Mouse (Mus musculus) limb, embryonic 11.5 days (tissue): ENCODE measurements around the gene Dynlt1c. TPM values are rescaled to one million over a fixed set of nuclear protein-coding genes. Genes with fewer than 3 reads are reported as not detected.
"Not testable (repeated sequence)": the region's sequence is repeated elsewhere in the genome, so short reads cannot be mapped to it uniquely, and the experiment has no call there.

Experiments
- ATAC-seq: fragments of 200-750 bp; cut with Nextera tagmentation; 2 replicates; pipeline ENCODE4 v1.8.0; 2017; ENCODE audit warnings: low read depth; ENCODE audit not compliant: insufficient number of reproducible peaks, low FRiP score, low TSS enrichment
- DNase-seq: peaks from one replicate; pipeline ENCODE4 v3.0.0-alpha.2; 2015; ENCODE audit warnings: low spot score
- H3K27ac ChIP-seq: fragments of 300-500 bp; sonication (generic); replicated peaks from 2 replicates; pipeline ENCODE4 v1.5.1; 2014; ENCODE audit warnings: low read depth, mild to moderate bottlenecking, low read length
- H3K27me3 ChIP-seq: fragments of 300-500 bp; sonication (generic); 2 replicates; pipeline ENCODE4 v1.6.1; 2014; ENCODE audit warnings: mild to moderate bottlenecking, low read length, mixed read lengths; ENCODE audit not compliant: control insufficient read depth, insufficient read depth
- H3K36me3 ChIP-seq: fragments of 300-500 bp; sonication (generic); 2 replicates; pipeline ENCODE4 v1.6.1; 2014; ENCODE audit warnings: mild to moderate bottlenecking, low read length, moderate library complexity, mixed read lengths; ENCODE audit not compliant: control insufficient read depth, insufficient read depth
- H3K4me1 ChIP-seq: fragments of 300-500 bp; sonication (generic); 2 replicates; pipeline ENCODE4 v1.6.1; 2014; ENCODE audit warnings: low read length, mixed read lengths; ENCODE audit not compliant: control insufficient read depth, insufficient read depth
- H3K4me2 ChIP-seq: fragments of 300-500 bp; sonication (generic); 2 replicates; pipeline ENCODE4 v1.6.1; 2014; ENCODE audit warnings: low read depth, mild to moderate bottlenecking, moderate library complexity; ENCODE audit not compliant: severe bottlenecking
- H3K4me3 ChIP-seq: fragments of 300-500 bp; sonication (generic); 2 replicates; pipeline ENCODE4 v1.5.1; 2014; ENCODE audit warnings: low read depth, low read length
- H3K9ac ChIP-seq: fragments of 300-500 bp; sonication (generic); 2 replicates; pipeline ENCODE4 v1.6.1; 2014; ENCODE audit warnings: mild to moderate bottlenecking, low read length
- H3K9me3 ChIP-seq: fragments of 300-500 bp; sonication (generic); 2 replicates; pipeline ENCODE4 v1.6.1; 2016; ENCODE audit warnings: low read length; ENCODE audit not compliant: control insufficient read depth
- WGBS: fragments of 180-500 bp; shearing (Covaris S2); extraction: QIAGEN DNeasy Blood & Tissue Kit; methylation state at CpG from one replicate; pipeline ENCODE4 v1.1.7; 2014; 5-methylcytosine and 5-hydroxymethylcytosine counted together
- polyA plus RNA-seq: library from polyadenylated mRNA; unstranded; fragments of >200 nt; fragmentation: Nextera tagmentation; extraction: Ambion mirVana; gene quantifications from 2 replicates; pipeline ENCODE4 v1.2.1, GENCODE M21; 2014

Dynlt1c gene
- polyA plus RNA-seq, 1 experiment from 2014 or later = 31.4 TPM

DNA sequence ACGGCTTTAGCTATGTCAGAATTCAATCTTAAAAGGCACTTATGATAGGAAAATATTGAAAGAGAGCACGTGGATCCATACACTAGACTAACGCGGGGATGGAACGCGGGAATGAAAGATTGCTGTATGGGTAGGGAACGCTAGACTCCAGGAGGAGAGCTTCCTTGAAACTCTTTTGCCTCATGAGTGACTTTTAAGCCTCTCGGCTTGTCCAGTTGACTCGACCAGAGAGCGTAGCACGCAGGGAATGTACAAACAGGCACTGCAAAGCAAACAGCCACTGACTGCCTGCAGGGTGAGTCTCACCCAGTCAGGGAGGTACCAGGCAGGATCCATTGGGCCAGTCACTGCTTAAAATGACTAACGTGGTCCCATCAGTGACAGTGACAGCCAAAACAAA is 20.5 kb downstream of the Dynlt1c start:
- H3K4me1 ChIP-seq, H3K27me3 ChIP-seq, H3K9me3 ChIP-seq, H3K4me3 ChIP-seq, H3K27ac ChIP-seq, DNase-seq, ATAC-seq, H3K4me2 ChIP-seq, H3K36me3 ChIP-seq, H3K9ac ChIP-seq: not testable (repeated sequence)
- 87% methylated on average over 11 of the region's 12 CpGs for WGBS

- H3K4me3 ChIP-seq, DNase-seq, H3K4me1 ChIP-seq, H3K9me3 ChIP-seq, H3K4me2 ChIP-seq, H3K27me3 ChIP-seq, H3K27ac ChIP-seq, H3K36me3 ChIP-seq, H3K9ac ChIP-seq: not testable (repeated sequence)
- WGBS = 67% methylated on average over 1 of the region's 6 CpGs
- 0 out of 2 replicates have a peak, but pooled peaks have one; percentile 44 for ATAC-seq
Observed at GRCm38 (mm10) chr17:6624926-6625558, 23.6 kb downstream of the Dynlt1c start.

- not testable (repeated sequence) for H3K27me3 ChIP-seq, H3K9ac ChIP-seq, H3K4me2 ChIP-seq, H3K4me1 ChIP-seq, DNase-seq, H3K9me3 ChIP-seq, H3K4me3 ChIP-seq, ATAC-seq, H3K36me3 ChIP-seq, H3K27ac ChIP-seq
- WGBS = 84% methylated on average over 4 of the region's 4 CpGs
Observed at GRCm38 (mm10) chr17:6630398-6630797, 28.9 kb downstream of the Dynlt1c start.

DNA sequence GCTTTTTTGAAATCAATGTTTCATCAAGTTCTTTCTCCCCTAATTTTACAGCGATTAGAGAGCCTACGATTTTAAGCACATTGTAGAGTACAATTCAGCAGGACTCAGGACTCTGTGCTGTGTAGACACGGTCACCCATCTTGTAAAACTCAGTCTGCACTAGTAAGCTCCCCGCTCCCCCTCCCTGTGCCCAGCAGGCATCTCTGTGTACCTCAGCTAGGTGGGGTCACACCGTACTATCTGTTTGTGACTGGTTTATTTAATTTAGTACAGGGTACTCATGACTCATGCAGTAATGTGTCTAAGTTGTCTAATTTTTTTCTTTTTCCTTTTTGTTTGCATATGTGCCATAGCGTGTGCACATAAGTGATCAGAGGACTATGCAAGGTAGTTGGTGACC is 31.4 kb downstream of the Dynlt1c start:
- DNase-seq, H3K9ac ChIP-seq, H3K27ac ChIP-seq, ATAC-seq, H3K36me3 ChIP-seq, H3K4me2 ChIP-seq, H3K9me3 ChIP-seq, H3K4me3 ChIP-seq, H3K4me1 ChIP-seq, H3K27me3 ChIP-seq: not testable (repeated sequence)
- 91% methylated on average over 6 of the region's 6 CpGs for WGBS

GRCm38 (mm10) chr17:6635781-6636180 is 34.3 kb downstream of the Dynlt1c start:
- not testable (repeated sequence) for DNase-seq, H3K27me3 ChIP-seq, ATAC-seq, H3K4me2 ChIP-seq, H3K4me3 ChIP-seq, H3K36me3 ChIP-seq, H3K4me1 ChIP-seq, H3K9me3 ChIP-seq, H3K27ac ChIP-seq, H3K9ac ChIP-seq
- WGBS = 73% methylated on average over 1 of the region's 4 CpGs

DNA sequence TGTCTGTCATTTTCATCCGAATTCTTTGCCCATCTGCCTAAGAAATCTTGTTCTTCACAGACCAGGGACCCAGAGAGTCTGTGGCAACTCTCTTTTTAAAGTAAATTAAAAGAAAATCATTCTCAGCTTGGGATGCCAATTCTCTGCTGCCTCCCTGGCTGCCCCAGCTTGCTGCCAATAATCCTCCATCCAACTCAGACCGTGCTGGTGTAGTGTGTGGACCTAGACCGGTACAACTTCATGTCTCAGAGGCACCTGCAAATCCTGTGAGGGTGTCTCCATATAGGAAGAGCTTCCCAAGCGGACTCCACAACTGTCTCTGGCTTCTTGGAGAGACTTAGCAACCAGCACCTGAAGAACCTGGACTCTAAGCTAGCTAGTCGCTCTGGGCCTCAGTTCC is 35.4 kb downstream of the Dynlt1c start:
- 84% methylated on average over 5 of the region's 5 CpGs for WGBS
- no peak for DNase-seq

DNA sequence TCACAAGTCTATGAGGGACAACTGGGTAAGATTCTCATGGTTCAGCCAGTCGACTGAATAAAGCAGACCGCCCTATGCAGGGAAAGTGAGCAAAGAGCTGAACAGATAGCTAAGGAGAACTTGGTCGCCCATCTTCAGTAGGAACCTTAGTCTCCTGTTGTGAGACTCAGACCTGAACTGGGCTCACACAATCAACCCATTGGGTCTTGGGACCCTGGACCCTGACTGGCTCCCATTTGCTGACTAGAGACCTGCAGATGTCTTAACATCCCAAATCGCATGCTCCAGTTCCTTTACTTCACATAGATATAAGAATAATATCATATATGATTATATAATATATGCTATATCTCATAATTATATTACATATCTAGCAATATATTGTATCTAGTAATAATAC is 36.0 kb downstream of the Dynlt1c start:
- H3K4me3 ChIP-seq, H3K27ac ChIP-seq, H3K27me3 ChIP-seq, H3K4me2 ChIP-seq, ATAC-seq, DNase-seq, H3K36me3 ChIP-seq, H3K9ac ChIP-seq, H3K9me3 ChIP-seq, H3K4me1 ChIP-seq: not testable (repeated sequence)
- 93% methylated on average over 4 of the region's 4 CpGs for WGBS

More for the DNA sequence above, 35.4 kb downstream of the Dynlt1c start:
- no peak for ATAC-seq
- Histone ChIP-seq H3K9ac (no peak overlapping the region), H3K4me3 (no peak overlapping the region), H3K27me3 (no peaks in the 10 kb centered on the region), H3K4me1 (no peaks in the 10 kb centered on the region), H3K27ac (no peak overlapping the region), H3K36me3 (no peaks in the 10 kb centered on the region), H3K9me3 (no peaks in the 10 kb centered on the region), H3K4me2 (no peak overlapping the region)

- H3K27ac ChIP-seq, H3K4me1 ChIP-seq, H3K27me3 ChIP-seq, DNase-seq, ATAC-seq, H3K9ac ChIP-seq, H3K4me3 ChIP-seq, H3K36me3 ChIP-seq, H3K4me2 ChIP-seq, H3K9me3 ChIP-seq: not testable (repeated sequence)
- WGBS = 88% methylated on average over 8 of the region's 8 CpGs
Observed at GRCm38 (mm10) chr17:6638444-6638843, 37.0 kb downstream of the Dynlt1c start.

DNA sequence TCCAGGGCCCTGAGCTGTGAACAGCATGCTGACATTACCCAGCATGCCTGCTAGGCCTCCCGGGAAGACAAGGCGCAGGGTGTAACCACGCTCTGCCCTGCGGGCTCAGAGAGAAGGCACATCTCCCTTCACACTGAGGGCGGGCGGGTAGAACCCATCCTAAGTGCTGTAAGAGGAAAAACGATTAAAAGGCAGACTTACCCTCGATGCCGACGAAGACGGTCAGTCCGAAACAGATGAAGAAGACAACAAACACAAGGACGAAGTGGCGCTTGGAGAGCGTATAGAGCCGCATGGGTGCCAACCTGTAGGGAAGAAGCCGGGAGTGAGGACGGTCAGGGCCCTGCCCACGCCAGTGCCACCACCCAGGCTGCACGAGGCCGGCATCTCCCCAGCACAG is 38.0 kb downstream of the Dynlt1c start:
- not testable (repeated sequence) for H3K27me3 ChIP-seq, H3K9ac ChIP-seq, H3K4me1 ChIP-seq, H3K4me3 ChIP-seq, H3K9me3 ChIP-seq, ATAC-seq, DNase-seq, H3K27ac ChIP-seq, H3K4me2 ChIP-seq, H3K36me3 ChIP-seq
- 97% methylated on average over 13 of the region's 21 CpGs for WGBS
